Mouse (Mus musculus) hindbrain, embryonic 12.5 days (tissue): ENCODE results near the gene Tenm1. TPM values are rescaled to one million over a fixed set of nuclear protein-coding genes. Genes with fewer than 3 reads are reported as not detected.

ENCODE experiments used
- ATAC-seq: fragments of 200-750 bp; cut with Nextera tagmentation; 2 replicates; pipeline ENCODE4 v1.8.0; 2017; ENCODE audit warnings: moderate TSS enrichment; ENCODE audit not compliant: low FRiP score
- H3K27ac ChIP-seq: fragments of 300-500 bp; sonication (generic); 2 replicates; pipeline ENCODE4 v1.5.1; 2016; ENCODE audit warnings: mild to moderate bottlenecking
- H3K27me3 ChIP-seq: fragments of 300-500 bp; sonication (generic); 2 replicates; pipeline ENCODE4 v1.6.1; 2016; ENCODE audit warnings: mild to moderate bottlenecking
- H3K36me3 ChIP-seq: fragments of 300-500 bp; sonication (generic); 2 replicates; pipeline ENCODE4 v1.6.1; 2016; ENCODE audit warnings: mild to moderate bottlenecking
- H3K4me1 ChIP-seq: fragments of 300-500 bp; sonication (generic); 2 replicates; pipeline ENCODE4 v1.6.1; 2016
- H3K4me2 ChIP-seq: fragments of 300-500 bp; sonication (generic); replicated peaks from 2 replicates; pipeline ENCODE4 v1.6.1; 2016; ENCODE audit warnings: mild to moderate bottlenecking
- H3K4me3 ChIP-seq: fragments of 300-500 bp; sonication (generic); 2 replicates; pipeline ENCODE4 v1.5.1; 2016; ENCODE audit warnings: mild to moderate bottlenecking
- H3K9ac ChIP-seq: fragments of 300-500 bp; sonication (generic); 2 replicates; pipeline ENCODE4 v1.6.1; 2016; ENCODE audit warnings: mild to moderate bottlenecking, moderate library complexity
- H3K9me3 ChIP-seq: fragments of 300-500 bp; sonication (generic); replicated peaks from 2 replicates; pipeline ENCODE4 v1.6.1; 2016; ENCODE audit warnings: mild to moderate bottlenecking
- WGBS: fragments of 180-500 bp; shearing (Covaris S2); methylation state at CpG from one replicate; pipeline ENCODE4 v1.1.7; 2016; 5-methylcytosine and 5-hydroxymethylcytosine counted together
- polyA plus RNA-seq: library from polyadenylated mRNA; unstranded; fragments of >200 nt; fragmentation: Nextera tagmentation; extraction: Ambion mirVana; gene quantifications from 2 replicates; pipeline ENCODE4 v1.2.1, GENCODE M21; 2016

Tenm1 gene
- polyA plus RNA-seq, 1 experiment from 2014 or later, result 5.5 TPM

- no peak within 1 kb of the TSS for H3K4me2 ChIP-seq
- H3K9ac ChIP-seq, result no peak within 1 kb of the TSS
- no peaks in the 10 kb centered on the region for H3K9me3 ChIP-seq
- no peak within 1 kb of the TSS for H3K27ac ChIP-seq
- H3K36me3 ChIP-seq, result no peaks in the 10 kb centered on the region
- no peak within 1 kb of the TSS for H3K4me3 ChIP-seq
- no peaks in the 10 kb centered on the region for H3K27me3 ChIP-seq
- H3K4me1 ChIP-seq, result no peaks in the 10 kb centered on the region
- no peak for ATAC-seq
- 73% methylated on average over 13 of the region's 13 CpGs for WGBS
These were observed 926.5 kb downstream of the Tenm1 start, which contains the start of gene Sh2d1a for GRCm38 (mm10) chrX:42502291-42503043. Gene Sh2d1a, plus strand, starts transcription at chrX:42502453.

- Histone ChIP-seq H3K9me3 (no peaks in the 10 kb centered on the region), H3K4me1 (no peaks in the 10 kb centered on the region), H3K4me3 (no peak overlapping the region), H3K27ac (no peak overlapping the region), H3K27me3 (no peaks in the 10 kb centered on the region), H3K9ac (no peak overlapping the region), H3K4me2 (no peak overlapping the region), H3K36me3 (no peaks in the 10 kb centered on the region)
- ATAC-seq, result no peak
These were observed 928.4 kb downstream of the Tenm1 start for GRCm38 (mm10) chrX:42500538-42500937.

GRCm38 (mm10) chrX:42490336-42490735 is 938.6 kb downstream of the Tenm1 start:
- H3K4me2 ChIP-seq, result no peak overlapping the region
- no peak overlapping the region for H3K9ac ChIP-seq
- WGBS, result 92% methylated on average over 8 of the region's 8 CpGs
- ATAC-seq, result no peak
- no peak overlapping the region for H3K27ac ChIP-seq
- no peaks in the 10 kb centered on the region for H3K36me3 ChIP-seq
- H3K27me3 ChIP-seq, result no peaks in the 10 kb centered on the region
- H3K9me3 ChIP-seq, result no peaks in the 10 kb centered on the region
- no peak overlapping the region for H3K4me3 ChIP-seq
- H3K4me1 ChIP-seq, result no peaks in the 10 kb centered on the region

GRCm38 (mm10) chrX:42489446-42489845 is 939.5 kb downstream of the Tenm1 start, which contains the start of gene Tex13c2:
Gene Tex13c2, plus strand, starts transcription at chrX:42489691.
- Histone ChIP-seq H3K27me3 (no peaks in the 10 kb centered on the region), H3K27ac (no peak within 1 kb of the TSS), H3K4me1 (no peaks in the 10 kb centered on the region), H3K9ac (no peak within 1 kb of the TSS), H3K36me3 (no peaks in the 10 kb centered on the region), H3K9me3 (no peaks in the 10 kb centered on the region), H3K4me2 (no peak within 1 kb of the TSS), H3K4me3 (no peak within 1 kb of the TSS)
- no peak for ATAC-seq
- 91% methylated on average over 16 of the region's 16 CpGs for WGBS

Other genes with a start within 250 kb of the Tenm1 start
- not detected in 2 replicates for gene Tex13c1, start 162.0 kb upstream of the Tenm1 start, polyA plus RNA-seq